Mouse (Mus musculus) brown adipose tissue, adult 24 weeks (tissue): Measurements from ENCODE around the gene Tdrd6. TPM values are rescaled to one million over a fixed set of nuclear protein-coding genes. Genes with fewer than 3 reads are reported as not detected.

ENCODE experiments used
- H3K27ac ChIP-seq: fragments of 200-500 bp; replicated peaks from 2 replicates; pipeline ENCODE4 v1.5.1; 2012; ENCODE audit warnings: low read depth, mild to moderate bottlenecking, low read length
- H3K4me1 ChIP-seq: fragments of 200-500 bp; 2 replicates; pipeline ENCODE4 v1.6.1; 2012; ENCODE audit warnings: low read length, mixed read lengths; ENCODE audit not compliant: control insufficient read depth, insufficient read depth, insufficient read length
- H3K4me3 ChIP-seq: fragments of 200-500 bp; 2 replicates; pipeline ENCODE4 v1.5.1; 2012; ENCODE audit warnings: low read depth, mild to moderate bottlenecking, low read length, moderate library complexity; ENCODE audit not compliant: insufficient read depth
- polyA plus RNA-seq: library from polyadenylated mRNA; stranded (reverse); fragments of >200 nt; gene quantifications from 2 replicates; pipeline ENCODE4 v1.2.4, GENCODE M21; 2012; ENCODE audit not compliant: missing spikeins, insufficient read depth, insufficient read length

Gene Tdrd6
- polyA plus RNA-seq, 1 experiment: not detected

- Histone ChIP-seq H3K4me1 (no peaks in the 10 kb centered on the region), H3K27ac (no peak overlapping the region), H3K4me3 (no peak overlapping the region)
Observed at GRCm38 (mm10) chr17:43640825-43641224, 10.7 kb upstream of the Tdrd6 start.

GRCm38 (mm10) chr17:43637146-43637545 is 7.0 kb upstream of the Tdrd6 start:
- H3K4me1 ChIP-seq: no peaks in the 10 kb centered on the region
- no peak overlapping the region for H3K27ac ChIP-seq
- H3K4me3 ChIP-seq: no peak overlapping the region

- no peak overlapping the region for H3K27ac ChIP-seq
- H3K4me1 ChIP-seq: no peaks in the 10 kb centered on the region; the same call in 1 of the 2 replicates
- no peak overlapping the region for H3K4me3 ChIP-seq
Observed at GRCm38 (mm10) chr17:43630427-43630760, 295 bp upstream of the Tdrd6 start.

- Histone ChIP-seq H3K4me3 (no peak overlapping the region), H3K27ac (no peak overlapping the region), H3K4me1 (no peaks in the 10 kb centered on the region; the same call in 1 of the 2 replicates)
Observed at GRCm38 (mm10) chr17:43629026-43629495, 1.0 kb downstream of the Tdrd6 start.

DNA sequence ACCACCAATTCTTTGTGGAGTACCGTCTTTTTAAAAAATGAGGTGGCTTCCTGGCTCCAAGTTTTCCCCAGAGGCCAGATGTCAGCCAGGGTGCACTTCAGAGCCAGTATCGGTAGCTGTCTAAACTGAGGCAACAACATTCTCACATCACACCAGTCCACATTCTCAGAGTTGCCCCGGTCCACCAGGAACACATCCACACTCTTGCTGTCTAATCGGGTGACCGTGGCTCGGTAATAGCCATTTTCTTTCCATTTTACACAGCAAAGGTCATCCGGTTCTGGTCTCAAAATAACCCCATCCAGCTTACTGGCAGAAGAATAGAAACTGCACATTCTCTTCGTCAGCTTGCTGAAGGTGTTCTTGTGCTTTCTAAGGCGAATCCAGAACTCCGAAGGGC is 1.9 kb downstream of the Tdrd6 start:
- Histone ChIP-seq H3K27ac (no peak overlapping the region), H3K4me1 (no peaks in the 10 kb centered on the region; the same call in 1 of the 2 replicates), H3K4me3 (no peak overlapping the region)

DNA sequence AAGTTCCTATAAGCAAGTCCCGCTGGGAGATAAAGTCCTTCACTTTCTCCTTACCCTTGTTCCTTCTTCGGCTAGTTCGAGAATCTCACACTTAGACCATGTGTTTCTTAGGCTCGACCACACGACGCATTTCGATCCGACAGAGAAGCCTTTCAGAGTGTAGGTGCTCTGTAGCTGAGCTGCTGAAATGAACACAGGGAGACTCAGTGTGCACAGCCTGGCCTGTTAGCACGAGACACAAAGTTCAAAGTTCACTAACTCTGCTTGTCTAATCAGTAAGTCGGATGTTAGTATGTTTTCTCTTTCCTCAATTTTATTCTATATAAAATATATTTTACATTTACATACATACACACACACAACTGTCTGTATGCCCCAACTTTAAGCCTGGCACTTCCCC is 8.0 kb downstream of the Tdrd6 start:
- Histone ChIP-seq H3K4me1 (no peaks in the 10 kb centered on the region), H3K4me3 (no peak overlapping the region), H3K27ac (no peak overlapping the region)

GRCm38 (mm10) chr17:43619156-43619555 is 10.9 kb downstream of the Tdrd6 start:
- no peak overlapping the region for H3K27ac ChIP-seq
- H3K4me3 ChIP-seq: no peak overlapping the region

GRCm38 (mm10) chr17:43612221-43612620 is 17.9 kb downstream of the Tdrd6 start:
- Histone ChIP-seq H3K4me1 (no peaks in the 10 kb centered on the region), H3K4me3 (no peak overlapping the region), H3K27ac (no peak overlapping the region)

More at GRCm38 (mm10) chr17:43619156-43619555, 10.9 kb downstream of the Tdrd6 start:
- H3K4me1 ChIP-seq: no peaks in the 10 kb centered on the region

- no peak overlapping the region for H3K27ac ChIP-seq
- no peak overlapping the region for H3K4me3 ChIP-seq
- no peaks in the 10 kb centered on the region for H3K4me1 ChIP-seq
Observed at GRCm38 (mm10) chr17:43611586-43611985, 18.5 kb downstream of the Tdrd6 start.

DNA sequence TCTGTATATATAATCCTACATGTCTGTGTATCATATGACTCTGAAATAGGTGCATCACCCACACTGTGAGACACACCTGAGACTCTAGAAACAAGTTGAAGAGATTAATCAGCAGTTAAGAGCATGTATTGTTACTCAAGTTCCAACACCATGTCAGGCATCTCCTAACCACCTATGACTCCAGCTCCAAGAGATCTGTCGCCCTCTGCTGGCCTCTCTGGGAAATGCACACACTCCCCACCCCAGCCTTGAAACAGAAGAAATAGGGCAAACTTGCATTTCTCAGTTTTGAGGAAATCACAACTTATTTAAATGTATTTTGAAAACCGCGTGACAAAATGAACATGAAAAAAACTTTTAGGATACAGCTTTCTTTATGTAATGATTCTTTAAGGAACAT is 23.4 kb downstream of the Tdrd6 start:
- no peaks in the 10 kb centered on the region for H3K4me1 ChIP-seq
- no peak overlapping the region for H3K4me3 ChIP-seq
- H3K27ac ChIP-seq: no peak overlapping the region

GRCm38 (mm10) chr17:43598706-43599105 is 31.4 kb downstream of the Tdrd6 start:
- Histone ChIP-seq H3K4me3 (no peak overlapping the region), H3K27ac (no peak overlapping the region), H3K4me1 (no peaks in the 10 kb centered on the region)

GRCm38 (mm10) chr17:43597742-43598141 is 32.4 kb downstream of the Tdrd6 start:
- Histone ChIP-seq H3K4me3 (no peak overlapping the region), H3K4me1 (no peaks in the 10 kb centered on the region), H3K27ac (no peak overlapping the region)

GRCm38 (mm10) chr17:43592296-43593291 is 37.5 kb downstream of the Tdrd6 start:
- H3K4me3 ChIP-seq: no peak overlapping the region
- H3K27ac ChIP-seq: no peak overlapping the region
- peaks cover 2% of the 10 kb centered on the region; the same call in 1 of the 2 replicates for H3K4me1 ChIP-seq

DNA sequence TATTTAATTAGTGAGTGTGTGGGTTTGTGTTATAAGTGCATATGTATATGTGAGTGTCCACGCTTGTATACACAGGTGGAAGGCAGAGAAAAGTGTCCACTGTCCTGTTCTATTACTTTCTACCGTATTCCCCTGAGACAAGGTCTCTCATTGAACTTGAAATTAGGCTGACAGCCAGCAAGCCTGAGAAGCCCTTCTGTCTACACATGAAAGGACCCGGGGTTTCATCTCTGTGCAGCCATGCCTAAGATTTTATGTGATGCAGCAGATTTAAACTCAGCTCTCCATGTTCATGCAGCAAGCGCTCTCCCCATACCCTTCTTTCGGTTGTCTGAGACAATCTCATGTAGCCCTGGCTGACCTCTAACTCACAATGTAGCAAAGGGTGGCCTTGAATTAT is 39.6 kb downstream of the Tdrd6 start:
- Histone ChIP-seq H3K27ac (no peak overlapping the region), H3K4me3 (no peak overlapping the region), H3K4me1 (peaks cover 2% of the 10 kb centered on the region; the same call in 1 of the 2 replicates)

DNA sequence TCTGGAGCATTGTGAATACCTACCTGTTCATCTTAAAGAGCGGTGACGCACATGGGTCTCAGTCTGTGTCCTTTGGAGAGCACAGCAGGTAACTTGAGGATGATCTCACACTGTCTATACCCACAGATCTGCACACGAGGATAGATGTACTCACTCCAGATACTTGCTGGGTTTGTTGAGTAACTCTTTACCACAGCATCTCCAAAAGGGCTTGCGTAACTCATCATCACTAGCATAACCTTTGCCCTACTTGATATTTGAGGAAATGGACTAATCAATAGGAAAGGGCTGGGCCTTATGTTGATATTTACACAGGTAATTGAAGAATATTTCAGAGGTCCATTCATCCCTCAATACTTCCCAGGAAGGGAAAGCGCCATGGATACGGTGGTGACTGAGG is 40.3 kb downstream of the Tdrd6 start:
- H3K4me3 ChIP-seq: no peak overlapping the region
- H3K27ac ChIP-seq: no peak overlapping the region
- H3K4me1 ChIP-seq: peaks cover 2% of the 10 kb centered on the region; the same call in 1 of the 2 replicates

DNA sequence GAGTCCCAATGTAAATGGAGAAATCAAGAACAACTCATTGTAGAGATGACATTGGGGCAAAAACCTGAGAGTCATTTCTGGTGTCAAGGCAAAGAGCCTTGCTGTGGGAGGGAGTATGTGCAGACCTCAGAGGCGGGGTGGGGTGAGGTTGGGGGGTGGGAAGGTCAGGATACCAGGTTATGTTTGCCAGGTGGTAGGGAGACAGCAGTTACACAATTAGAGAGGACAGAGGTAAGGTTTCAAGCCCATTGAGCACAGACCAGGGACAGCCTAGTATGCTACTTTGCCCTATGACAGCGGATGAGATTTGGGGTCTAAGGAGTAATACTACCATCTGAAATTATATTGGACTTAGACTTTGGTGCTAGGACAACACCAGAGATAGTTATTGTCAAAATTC is 42.8 kb downstream of the Tdrd6 start:
- peaks cover 6% of the 10 kb centered on the region; the same call in 1 of the 2 replicates for H3K4me1 ChIP-seq
- no peak overlapping the region for H3K4me3 ChIP-seq
- no peak overlapping the region for H3K27ac ChIP-seq
